ENCODE assay signal across 9 mouse cellular contexts in the genomic region with DNA sequence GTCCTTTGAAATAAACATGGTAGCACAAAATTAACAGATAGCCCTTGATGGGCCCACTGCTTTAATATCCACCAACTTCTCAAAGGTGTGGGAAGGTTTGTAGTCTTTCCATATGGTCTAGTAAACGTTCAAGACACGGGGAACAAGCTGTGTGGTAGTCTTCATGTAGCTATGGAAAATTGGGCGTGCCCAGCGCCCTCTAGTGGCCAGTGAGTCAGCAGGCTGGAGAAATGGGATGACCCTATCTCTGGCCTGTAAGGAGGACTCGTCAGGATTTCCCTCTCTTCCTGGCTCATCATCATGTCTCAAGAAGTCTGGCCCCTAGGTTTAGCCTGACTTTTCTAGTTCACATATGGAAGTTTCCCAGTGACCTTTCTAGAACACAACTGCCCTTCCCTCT. TPM values are rescaled to one million over a fixed set of nuclear protein-coding genes. Genes with fewer than 3 reads are reported as not detected.
A peak's percentile ranks its signal among the peaks of the same experiment; 100 is the strongest.
DNase-seq lines count a peak whose midpoint lies in the region; ATAC-seq and TF ChIP-seq lines count a peak whose summit lies in the region.
"Had no signal": no experiment of that assay in that cellular context is flagged by ENCODE, and none has a peak within 500 bp of the region (broad histone marks: within the 10 kb centered on the region; RNA-seq: fewer than 3 reads in every experiment).

No protein-coding gene starts in this region.

- H3K4me2 ChIP-seq in hindbrain, embryonic 13.5 days: no peak overlapping the region

- TF ChIP-seq POLR2A in bone marrow, adult 2 months (IDR thresholded peaks at IDR 0.05; ENCODE audit: borderline replicate concordance, control insufficient read depth, low read depth, low read length): no peak
- no peak for TF ChIP-seq POLR2A in lung, adult 2 months (IDR thresholded peaks at IDR 0.05; ENCODE audit: borderline replicate concordance, extremely low read depth, low read depth, low read length)

- H3K9me3 ChIP-seq in hindbrain, embryonic 13.5 days: no peaks in the 10 kb centered on the region

- peaks cover 50% of the 10 kb centered on the region for H3K36me3 ChIP-seq in hindbrain, embryonic 13.5 days

- no peak overlapping the region for H3K27ac ChIP-seq in bone marrow, adult 2 months (ENCODE audit: control insufficient read depth, insufficient read depth, low read depth, low read length, poor library complexity)
- no peak overlapping the region for H3K27ac ChIP-seq in hindbrain, embryonic 13.5 days

- peak; percentile 90 for TF ChIP-seq CTCF in bone marrow, adult 2 months (IDR thresholded peaks at IDR 0.05; ENCODE audit: control insufficient read depth, insufficient read depth, low read length)
- peak; percentile 84 for TF ChIP-seq CTCF in lung, adult 2 months (IDR thresholded peaks at IDR 0.05; ENCODE audit: insufficient read depth, low read length)

- H3K9ac ChIP-seq in hindbrain, embryonic 13.5 days: no peak overlapping the region

- peaks cover 4% of the 10 kb centered on the region; the same call in 1 of the 2 replicates for H3K4me1 ChIP-seq in bone marrow, adult 2 months (ENCODE audit: control insufficient read depth, insufficient read depth, low read length)
- H3K4me1 ChIP-seq in hindbrain, embryonic 13.5 days (replicated peaks): no peaks in the 10 kb centered on the region
- no peaks in the 10 kb centered on the region for H3K4me1 ChIP-seq in lung, adult 2 months (ENCODE audit: control insufficient read depth, insufficient read depth, low read length)

- no peaks in the 10 kb centered on the region for H3K27me3 ChIP-seq in hindbrain, embryonic 13.5 days

- intact Hi-C loops in heart, postnatal 25 days (cut with DNase I): no loop called here

- DNase-seq in heart, adult 11 months: peak; percentile 89
- no peak for DNase-seq in heart, postnatal 25 days (ENCODE audit: low spot score)
- DNase-seq in CD4-positive helper T cell, adult 2 months (ENCODE audit: low read depth, low spot score): peak; percentile 44
- peak; percentile 54 for DNase-seq in embryo, embryonic 9.5 days (ENCODE audit: extremely low spot score)
- peak; percentile 59 for DNase-seq in lung, adult 2 months
- peak; percentile 57 for DNase-seq in right cerebral cortex, postnatal 4 days

- ATAC-seq in hindbrain, embryonic 13.5 days (ENCODE audit: low FRiP score): 0 out of 2 replicates have a peak, but pooled peaks have one; percentile 10

- 3% methylated on average over 5 of the region's 5 CpGs for WGBS in bone marrow, adult 2 months
- WGBS in hindbrain, embryonic 13.5 days: 19% methylated on average over 5 of the region's 5 CpGs
- 17% methylated on average over 5 of the region's 5 CpGs for WGBS in lung, adult 2 months

- no peak overlapping the region for H3K4me3 ChIP-seq in bone marrow, adult 2 months (replicated peaks; ENCODE audit: control insufficient read depth, low read depth, low read length)
- no peak overlapping the region for H3K4me3 ChIP-seq in hindbrain, embryonic 13.5 days
- H3K4me3 ChIP-seq in lung, adult 2 months (replicated peaks; ENCODE audit: extremely low read depth, low read depth, low read length): no peak overlapping the region

RNA-seq across cellular contexts. Expression of a gene that starts 8.8 kb away (rescaled TPM):
- not detected for total RNA-seq in heart, postnatal 25 days (2021)
- polyA plus RNA-seq in bone marrow, adult 2 months (2011; ENCODE audit: insufficient read depth, insufficient read length, low replicate concordance, missing spikeins): not detected in 2 replicates
- polyA plus RNA-seq in hindbrain, embryonic 13.5 days (2015; fragmentation: Nextera tagmentation; extraction: Ambion mirVana): 0.08 TPM in 1 of 2 replicates, not detected in the other
- 0.14 and 0.15 TPM in 2 replicates for polyA plus RNA-seq in lung, adult 2 months (2012; rRNA removed)
- total RNA-seq: layer of hippocampus, postnatal 25 days had no signal

RNA-seq across cellular contexts. Expression of a gene that starts 12.5 kb away (rescaled TPM):
- 1 to 10 TPM; 1.4 to 1.8 TPM for total RNA-seq in heart, postnatal 25 days (2021)
- polyA plus RNA-seq in bone marrow, adult 2 months (2011; ENCODE audit: insufficient read depth, insufficient read length, low replicate concordance, missing spikeins): 5.4 and 9.9 TPM in 2 replicates
- polyA plus RNA-seq in hindbrain, embryonic 13.5 days (2015; fragmentation: Nextera tagmentation; extraction: Ambion mirVana): 42.4 and 45.2 TPM in 2 replicates
- polyA plus RNA-seq in lung, adult 2 months (2012; rRNA removed): 7.5 and 9.7 TPM in 2 replicates

RNA-seq across cellular contexts. Expression of a gene that starts 38.6 kb away (rescaled TPM):
- 100 to 1,000 TPM; 627 to 667 TPM for total RNA-seq in heart, postnatal 25 days (2021)
- polyA plus RNA-seq in bone marrow, adult 2 months (2011; ENCODE audit: insufficient read depth, insufficient read length, low replicate concordance, missing spikeins): 15.1 and 17.2 TPM in 2 replicates
- 122 and 126 TPM in 2 replicates for polyA plus RNA-seq in hindbrain, embryonic 13.5 days (2015; fragmentation: Nextera tagmentation; extraction: Ambion mirVana)
- polyA plus RNA-seq in lung, adult 2 months (2012; rRNA removed): 20.1 and 37.0 TPM in 2 replicates

RNA-seq across cellular contexts. Expression of a gene that starts 46.1 kb away (rescaled TPM):
- total RNA-seq in heart, postnatal 25 days (2021): 10 to 100 TPM; 18.5 to 20.0 TPM
- 5.5 and 8.4 TPM in 2 replicates for polyA plus RNA-seq in bone marrow, adult 2 months (2011; ENCODE audit: insufficient read depth, insufficient read length, low replicate concordance, missing spikeins)
- 43.3 and 44.0 TPM in 2 replicates for polyA plus RNA-seq in hindbrain, embryonic 13.5 days (2015; fragmentation: Nextera tagmentation; extraction: Ambion mirVana)
- 3.8 and 6.6 TPM in 2 replicates for polyA plus RNA-seq in lung, adult 2 months (2012; rRNA removed)
